Mouse (Mus musculus) bone marrow macrophage, adult 2 months (primary cell): ENCODE measurements around the gene Aff1.

Source experiments
- CTCF ChIP-seq: IDR thresholded peaks from 2 replicates; pipeline ENCODE4 v1.5.1; 2012; ENCODE audit warnings: low read depth, mild to moderate bottlenecking, low read length, moderate library complexity
- POLR2A ChIP-seq: IDR thresholded peaks from 2 replicates; pipeline ENCODE4 v1.6.1; 2012; ENCODE audit warnings: mild to moderate bottlenecking, low read depth, low read length, borderline replicate concordance

DNA sequence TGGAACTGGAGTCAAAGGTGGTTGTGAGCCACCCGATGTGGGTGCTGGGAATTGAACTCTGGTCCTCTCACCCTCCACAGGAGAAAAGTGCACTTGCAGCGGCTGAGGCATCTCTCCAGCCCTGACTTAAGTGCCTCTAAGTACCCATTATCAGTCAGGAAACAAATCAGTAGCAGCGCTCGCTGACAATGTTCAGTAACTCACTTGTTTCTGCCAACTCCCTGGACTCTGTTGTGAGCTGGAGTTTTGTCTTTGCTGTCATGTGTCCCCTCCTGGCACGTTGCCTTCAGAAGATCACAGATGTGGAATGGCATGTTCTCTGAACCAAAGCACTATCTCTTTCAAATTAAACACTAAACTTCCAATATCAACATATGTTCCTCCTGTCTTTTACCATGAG is 2.5 kb upstream of the Aff1 start:
- TF ChIP-seq CTCF: no peak
- no peak for TF ChIP-seq POLR2A
